Mouse (Mus musculus) heart, embryonic 16.5 days (tissue): Measurements from ENCODE around the gene Kcnh1. TPM values are rescaled to one million over a fixed set of nuclear protein-coding genes. Genes with fewer than 3 reads are reported as not detected.

Experiments
- ATAC-seq: fragments of 200-750 bp; cut with Nextera tagmentation; replicated peaks from 2 replicates; pipeline ENCODE4 v1.8.0; 2017; ENCODE audit warnings: moderate number of reproducible peaks; ENCODE audit not compliant: insufficient read depth, low FRiP score; ENCODE audit errors: extremely low read depth
- H3K27ac ChIP-seq: fragments of 300-500 bp; sonication (generic); 2 replicates; pipeline ENCODE4 v1.5.1; 2014; ENCODE audit warnings: mild to moderate bottlenecking, low read length, control low read depth, moderate library complexity
- H3K27me3 ChIP-seq: fragments of 300-500 bp; sonication (generic); 2 replicates; pipeline ENCODE4 v1.6.1; 2014; ENCODE audit warnings: low read length, mixed read lengths; ENCODE audit not compliant: control insufficient read depth, insufficient read depth
- H3K36me3 ChIP-seq: fragments of 300-500 bp; sonication (generic); 2 replicates; pipeline ENCODE4 v1.6.1; 2014; ENCODE audit not compliant: control insufficient read depth, insufficient read depth
- H3K4me1 ChIP-seq: fragments of 300-500 bp; sonication (generic); 2 replicates; pipeline ENCODE4 v1.6.1; 2014; ENCODE audit warnings: low read length, mixed read lengths; ENCODE audit not compliant: control insufficient read depth, insufficient read depth
- H3K4me2 ChIP-seq: fragments of 300-500 bp; sonication (generic); 2 replicates; pipeline ENCODE4 v1.6.1; 2014; ENCODE audit warnings: low read depth, mild to moderate bottlenecking, control low read depth, low read length
- H3K4me3 ChIP-seq: fragments of 300-500 bp; sonication (generic); 2 replicates; pipeline ENCODE4 v1.5.1; 2014; ENCODE audit warnings: mild to moderate bottlenecking, control low read depth, low read length
- H3K9ac ChIP-seq: fragments of 300-500 bp; sonication (generic); 2 replicates; pipeline ENCODE4 v1.6.1; 2014; ENCODE audit warnings: low read length, control low read depth
- H3K9me3 ChIP-seq: fragments of 300-500 bp; sonication (generic); replicated peaks from 2 replicates; pipeline ENCODE4 v1.6.1; 2016; ENCODE audit warnings: low read length; ENCODE audit not compliant: control insufficient read depth
- WGBS: fragments of 180-500 bp; shearing (Covaris S2); extraction: QIAGEN DNeasy Blood & Tissue Kit; methylation state at CpG from one replicate; pipeline ENCODE4 v1.1.7; 2014; 5-methylcytosine and 5-hydroxymethylcytosine counted together
- polyA plus RNA-seq: library from polyadenylated mRNA; unstranded; fragments of >200 nt; fragmentation: Nextera tagmentation; extraction: Ambion mirVana; gene quantifications from 2 replicates; pipeline ENCODE4 v1.2.1, GENCODE M21; 2015

Kcnh1 gene
- polyA plus RNA-seq, 1 experiment from 2014 or later = 0.32 TPM

- H3K9me3 ChIP-seq = no peaks in the 10 kb centered on the region
- H3K4me2 ChIP-seq = no peak overlapping the region
- H3K27ac ChIP-seq = no peak overlapping the region
- no peak overlapping the region for H3K9ac ChIP-seq
- H3K27me3 ChIP-seq = no peaks in the 10 kb centered on the region
- 62% methylated on average over 2 of the region's 2 CpGs for WGBS
- no peak for ATAC-seq
- no peak overlapping the region for H3K4me3 ChIP-seq
- H3K4me1 ChIP-seq = no peaks in the 10 kb centered on the region
- H3K36me3 ChIP-seq = no peaks in the 10 kb centered on the region
Observed at GRCm38 (mm10) chr1:192303615-192304014, 113.0 kb downstream of the Kcnh1 start.

- H3K36me3 ChIP-seq = no peaks in the 10 kb centered on the region
- 72% methylated on average over 1 of the region's 1 CpGs for WGBS
- H3K27me3 ChIP-seq = no peaks in the 10 kb centered on the region
- no peak overlapping the region for H3K4me3 ChIP-seq
- H3K9ac ChIP-seq = no peak overlapping the region
- ATAC-seq = no peak
- H3K4me2 ChIP-seq = no peak overlapping the region
- H3K4me1 ChIP-seq = no peaks in the 10 kb centered on the region
- H3K27ac ChIP-seq = no peak overlapping the region
- peaks cover 5% of the 10 kb centered on the region; the same call in 1 of the 2 replicates for H3K9me3 ChIP-seq
Observed at GRCm38 (mm10) chr1:192305155-192305554, 114.6 kb downstream of the Kcnh1 start.

GRCm38 (mm10) chr1:192307055-192307454, 116.5 kb downstream of the Kcnh1 start:
- H3K9me3 ChIP-seq = peaks cover 5% of the 10 kb centered on the region; the same call in 1 of the 2 replicates
- H3K36me3 ChIP-seq = no peaks in the 10 kb centered on the region
- no peaks in the 10 kb centered on the region for H3K27me3 ChIP-seq
- no peak overlapping the region for H3K27ac ChIP-seq
- no peaks in the 10 kb centered on the region for H3K4me1 ChIP-seq
- ATAC-seq = no peak
- H3K4me2 ChIP-seq = no peak overlapping the region
- H3K4me3 ChIP-seq = no peak overlapping the region
- no peak overlapping the region for H3K9ac ChIP-seq

GRCm38 (mm10) chr1:192311298-192311697, 120.7 kb downstream of the Kcnh1 start:
- Histone ChIP-seq H3K4me1 (no peaks in the 10 kb centered on the region), H3K36me3 (no peaks in the 10 kb centered on the region), H3K9ac (no peak overlapping the region), H3K9me3 (peaks cover 5% of the 10 kb centered on the region; the same call in 1 of the 2 replicates), H3K4me2 (no peak overlapping the region), H3K27ac (no peak overlapping the region), H3K27me3 (no peaks in the 10 kb centered on the region), H3K4me3 (no peak overlapping the region)
- no peak for ATAC-seq

- no peaks in the 10 kb centered on the region for H3K36me3 ChIP-seq
- no peak overlapping the region for H3K4me2 ChIP-seq
- no peak for ATAC-seq
- H3K9ac ChIP-seq = no peak overlapping the region
- H3K27ac ChIP-seq = no peak overlapping the region
- no peaks in the 10 kb centered on the region for H3K27me3 ChIP-seq
- H3K4me1 ChIP-seq = no peaks in the 10 kb centered on the region
- peaks cover 5% of the 10 kb centered on the region; the same call in 1 of the 2 replicates for H3K9me3 ChIP-seq
- no peak overlapping the region for H3K4me3 ChIP-seq
- WGBS = 71% methylated on average over 6 of the region's 6 CpGs
Observed at GRCm38 (mm10) chr1:192311851-192312438, 121.4 kb downstream of the Kcnh1 start.

- no peak overlapping the region for H3K9ac ChIP-seq
- H3K9me3 ChIP-seq = peaks cover 5% of the 10 kb centered on the region; the same call in 1 of the 2 replicates
- no peak overlapping the region for H3K27ac ChIP-seq
- H3K4me1 ChIP-seq = no peaks in the 10 kb centered on the region
- no peak overlapping the region for H3K4me3 ChIP-seq
- no peak for ATAC-seq
- no peaks in the 10 kb centered on the region for H3K27me3 ChIP-seq
- H3K4me2 ChIP-seq = no peak overlapping the region
- WGBS = 71% methylated on average over 4 of the region's 4 CpGs
- H3K36me3 ChIP-seq = no peaks in the 10 kb centered on the region
Observed at GRCm38 (mm10) chr1:192312446-192312845, 121.9 kb downstream of the Kcnh1 start.

GRCm38 (mm10) chr1:192312998-192313397, 122.4 kb downstream of the Kcnh1 start:
- WGBS = 80% methylated on average over 4 of the region's 4 CpGs
- Histone ChIP-seq H3K4me1 (no peaks in the 10 kb centered on the region), H3K27me3 (no peaks in the 10 kb centered on the region), H3K4me3 (no peak overlapping the region), H3K36me3 (no peaks in the 10 kb centered on the region), H3K9ac (no peak overlapping the region), H3K9me3 (peaks cover 5% of the 10 kb centered on the region; the same call in 1 of the 2 replicates), H3K4me2 (no peak overlapping the region), H3K27ac (no peak overlapping the region)
- no peak for ATAC-seq

GRCm38 (mm10) chr1:192313571-192313972, 123.0 kb downstream of the Kcnh1 start:
- WGBS = 51% methylated on average over 7 of the region's 7 CpGs
- Histone ChIP-seq H3K9me3 (peaks cover 5% of the 10 kb centered on the region; the same call in 1 of the 2 replicates), H3K4me2 (no peak overlapping the region), H3K27me3 (no peaks in the 10 kb centered on the region), H3K9ac (no peak overlapping the region), H3K4me3 (no peak overlapping the region), H3K4me1 (no peaks in the 10 kb centered on the region), H3K27ac (no peak overlapping the region), H3K36me3 (no peaks in the 10 kb centered on the region)
- ATAC-seq = no peak

GRCm38 (mm10) chr1:192314044-192314443, 123.5 kb downstream of the Kcnh1 start:
- Histone ChIP-seq H3K4me2 (no peak overlapping the region), H3K4me1 (no peaks in the 10 kb centered on the region), H3K36me3 (no peaks in the 10 kb centered on the region), H3K4me3 (no peak overlapping the region), H3K9ac (no peak overlapping the region), H3K27me3 (no peaks in the 10 kb centered on the region), H3K27ac (no peak overlapping the region), H3K9me3 (peaks cover 5% of the 10 kb centered on the region; the same call in 1 of the 2 replicates)
- 40% methylated on average over 3 of the region's 3 CpGs for WGBS
- ATAC-seq = no peak
